Mouse (Mus musculus): ENCODE data around the gene Fmo9.

Gene Fmo9

DNA sequence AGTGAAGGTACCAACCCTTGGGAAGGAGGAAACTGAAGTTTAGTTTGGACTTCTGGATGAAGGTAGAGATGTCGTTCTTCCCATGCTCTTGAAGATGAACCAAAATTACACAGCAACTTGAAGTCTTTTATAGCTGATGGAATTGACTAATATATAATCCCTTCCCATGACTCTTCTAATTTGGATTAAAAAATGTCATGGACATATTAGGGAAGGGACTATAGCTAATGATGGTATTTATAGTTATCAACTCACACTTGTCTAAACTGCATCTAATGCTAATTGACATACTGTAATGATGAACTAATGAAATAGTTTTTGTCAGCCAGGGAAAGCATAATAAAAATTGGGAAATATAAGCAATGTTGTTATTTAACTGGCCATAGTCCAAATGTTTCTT is at the start of gene Fmo9:
Gene Fmo9 (minus strand): TSS at position 101 of the 400 bp plus-strand sequence.
- no peak for DNase-seq (ENCODE audit: inconsistent age in 2 of 2, low spot score in 1 of 2)

DNA sequence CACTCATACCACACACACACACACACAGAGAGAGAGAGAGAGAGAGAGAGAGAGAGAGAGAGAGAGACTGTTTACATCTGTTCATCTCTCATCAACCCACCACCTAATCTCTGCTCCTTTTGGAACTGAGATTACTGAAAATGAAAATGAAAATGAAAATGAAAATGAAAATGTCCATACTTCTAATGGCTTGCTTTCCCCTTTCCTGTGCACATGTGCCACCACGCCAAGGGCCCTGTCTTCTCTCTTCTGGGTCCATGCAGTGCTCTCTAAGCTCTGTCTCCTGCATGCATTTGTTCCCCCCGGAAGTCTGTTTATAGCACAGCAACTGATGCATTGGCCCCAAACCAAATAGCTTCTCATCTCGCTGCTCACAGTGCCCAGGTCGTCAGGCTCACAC is 49.2 kb upstream of the Fmo9 start:
- no peak for DNase-seq (ENCODE audit: inconsistent age in 2 of 2, low spot score in 1 of 2)

DNA sequence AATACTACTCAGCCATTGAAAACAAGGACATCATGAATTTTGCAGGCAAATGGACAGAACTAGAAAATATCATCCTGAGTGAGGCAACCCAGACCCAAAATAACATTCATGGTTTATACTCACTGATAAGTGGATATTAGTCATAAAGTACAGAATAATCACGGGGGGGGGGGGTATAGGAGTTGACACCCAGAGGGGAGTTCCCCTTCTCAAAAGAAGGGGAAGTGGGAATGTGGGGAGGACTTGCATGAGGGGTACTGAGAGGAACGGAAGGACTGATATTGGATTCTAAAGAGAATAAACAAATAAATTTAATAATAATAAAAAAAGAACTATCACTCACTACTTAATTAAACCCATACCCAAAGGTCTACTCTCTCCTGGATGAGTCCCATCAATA is 48.6 kb upstream of the Fmo9 start:
- no peak for DNase-seq (ENCODE audit: inconsistent age in 2 of 2, low spot score in 1 of 2)

DNA sequence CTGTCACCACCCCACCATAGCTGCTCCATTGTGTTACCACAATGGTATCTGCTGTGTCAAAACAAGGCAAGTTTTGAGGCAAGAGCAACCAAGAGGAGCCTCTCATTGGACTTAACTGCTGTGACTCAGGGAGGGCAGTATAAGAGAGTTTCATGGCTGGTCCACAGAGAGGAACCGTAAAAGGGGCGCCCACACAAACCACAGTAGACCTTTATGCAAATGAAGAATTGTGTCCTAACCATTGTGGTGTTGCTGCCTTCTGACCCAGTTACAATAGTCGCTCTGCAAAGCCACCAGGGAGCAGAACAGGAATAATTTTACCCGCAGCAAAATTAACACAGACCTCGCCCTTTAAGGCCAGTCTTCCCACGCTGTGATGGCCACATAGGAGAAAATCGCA is 29.2 kb upstream of the Fmo9 start:
- no peak for DNase-seq (ENCODE audit: inconsistent age in 2 of 2, low spot score in 1 of 2)

DNA sequence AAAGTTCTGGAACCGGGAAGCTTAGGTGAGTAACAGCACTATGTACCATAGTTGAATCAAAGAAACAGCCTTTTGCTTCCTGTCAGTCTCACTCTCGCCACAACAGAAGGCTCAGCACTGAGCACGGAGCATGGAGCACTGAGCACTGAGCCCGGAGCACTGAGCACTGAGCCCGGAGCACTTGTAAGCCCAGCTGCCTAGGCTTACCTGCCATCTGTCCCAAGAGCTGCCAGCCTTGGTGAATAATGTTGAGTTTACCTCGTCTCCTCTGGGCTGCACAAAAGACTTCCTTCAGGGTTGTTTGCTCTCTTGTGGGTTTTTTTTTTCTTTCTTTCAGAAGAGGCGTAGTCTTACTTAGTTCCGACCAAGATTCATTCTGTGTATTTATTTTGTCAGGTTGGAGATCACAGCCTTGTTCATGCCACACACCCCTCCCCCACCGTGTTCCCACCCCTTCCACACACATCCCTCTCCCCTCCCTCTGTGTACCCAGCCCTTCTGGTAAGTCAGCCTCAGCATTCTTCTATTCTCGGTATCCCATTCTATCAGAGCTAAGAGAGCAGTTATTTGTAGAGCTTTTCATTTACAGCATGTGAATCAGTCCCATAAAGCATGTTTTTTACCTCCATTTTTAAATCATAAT is 20.7 kb upstream of the Fmo9 start:
- DNase-seq (ENCODE audit: inconsistent age in 2 of 2, low spot score in 1 of 2) = no peak

DNA sequence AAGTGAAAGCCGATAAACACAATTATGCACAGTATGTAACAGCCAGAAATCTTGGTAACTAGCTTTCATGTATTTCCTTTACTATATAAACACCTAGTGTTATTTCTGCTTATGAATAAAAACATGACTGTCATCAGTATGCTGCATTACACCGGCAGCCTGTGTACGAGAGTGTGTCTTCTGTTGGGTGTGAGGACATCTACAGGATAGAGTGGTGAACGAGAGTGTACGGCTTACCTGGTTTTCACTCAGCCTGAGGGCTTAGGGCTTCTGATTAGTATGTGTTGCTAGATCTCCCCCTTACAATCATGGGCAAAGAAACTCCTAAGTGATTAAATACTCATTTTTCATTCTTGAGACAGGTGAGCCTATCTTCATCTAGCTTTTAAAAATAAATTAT is 12.4 kb downstream of the Fmo9 start:
- DNase-seq (ENCODE audit: inconsistent age in 2 of 2, low spot score in 1 of 2) = no peak

DNA sequence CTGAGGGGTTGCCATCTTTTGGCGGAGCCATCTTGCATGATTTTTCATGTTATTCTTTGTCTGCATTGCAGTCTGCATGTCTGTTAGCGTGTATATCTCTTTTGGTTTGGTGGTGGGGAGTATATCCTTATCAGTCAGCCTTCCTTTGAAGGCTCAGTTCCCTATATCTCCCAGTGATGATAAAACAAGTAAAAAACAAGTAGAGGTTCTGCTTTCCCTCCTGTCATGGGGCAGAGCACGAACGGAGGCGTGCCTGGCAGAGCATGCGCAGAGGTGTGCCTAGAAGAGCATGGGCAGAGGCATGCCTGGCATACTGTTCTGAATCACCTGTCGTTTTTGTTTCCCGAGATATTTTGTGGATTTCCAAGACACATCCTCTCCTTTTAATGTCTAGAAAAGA is 20.8 kb downstream of the Fmo9 start:
- no peak for DNase-seq (ENCODE audit: inconsistent age in 2 of 2, low spot score in 1 of 2)

DNA sequence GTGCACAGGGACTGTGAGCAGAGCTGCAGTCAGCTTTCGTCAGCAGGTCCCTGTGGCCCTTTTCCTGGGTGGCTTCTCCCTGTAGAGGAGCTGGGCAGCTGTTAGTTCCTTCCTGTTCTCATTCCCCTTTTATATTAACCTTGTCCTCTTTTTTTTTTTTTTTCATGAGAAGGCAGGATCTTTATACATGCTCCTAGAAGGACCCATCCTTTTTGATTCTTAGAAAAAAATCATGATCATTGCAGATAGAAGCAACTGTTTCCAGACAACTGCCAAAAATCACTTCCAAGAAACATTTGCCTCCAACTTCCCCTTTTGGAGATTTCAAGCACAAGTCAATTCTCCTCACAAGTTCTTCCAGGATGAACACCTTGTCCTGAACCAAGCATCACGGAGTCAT is 34.1 kb downstream of the Fmo9 start, which contains the start of gene Gm4847:
Gene Gm4847 (minus strand): TSS at position 101 of the 400 bp plus-strand sequence.
- DNase-seq (ENCODE audit: inconsistent age in 2 of 2, low spot score in 1 of 2) = no peak

All from adrenal gland, adult (tissue).